Mouse (Mus musculus) MN1 (cell line): Measurements from ENCODE around the gene B230217C12Rik.
"Not testable (repeated sequence)": the region's sequence is repeated elsewhere in the genome, so short reads cannot be mapped to it uniquely, and the experiment has no call there.

ENCODE experiments used
- DNase-seq: peaks from one replicate; pipeline ENCODE4 v3.0.0-alpha.2; 2016; ENCODE audit warnings: low spot score

The B230217C12Rik gene

GRCm38 (mm10) chr11:97825971-97826370, 14.6 kb upstream of the B230217C12Rik start:
- DNase-seq: no peak

- DNase-seq: no peak
Observed at GRCm38 (mm10) chr11:97826414-97826813, 14.2 kb upstream of the B230217C12Rik start.

- no peak for DNase-seq
Observed at GRCm38 (mm10) chr11:97827654-97828053, 12.9 kb upstream of the B230217C12Rik start.

GRCm38 (mm10) chr11:97829365-97829764, 11.2 kb upstream of the B230217C12Rik start:
- no peak for DNase-seq

- DNase-seq: no peak
Observed at GRCm38 (mm10) chr11:97829913-97830476, 10.6 kb upstream of the B230217C12Rik start.

GRCm38 (mm10) chr11:97830501-97830900, 10.1 kb upstream of the B230217C12Rik start:
- no peak for DNase-seq

- no peak for DNase-seq
Observed at GRCm38 (mm10) chr11:97832001-97832400, 8.6 kb upstream of the B230217C12Rik start.

GRCm38 (mm10) chr11:97833352-97833751, 7.2 kb upstream of the B230217C12Rik start:
- DNase-seq: no peak

- DNase-seq: no peak
Observed at GRCm38 (mm10) chr11:97836541-97836940, 4.0 kb upstream of the B230217C12Rik start.

GRCm38 (mm10) chr11:97837051-97837450, 3.5 kb upstream of the B230217C12Rik start:
- not testable (repeated sequence) for DNase-seq

- DNase-seq: no peak
Observed at GRCm38 (mm10) chr11:97837641-97838149, 2.9 kb upstream of the B230217C12Rik start.

- no peak for DNase-seq
Observed at GRCm38 (mm10) chr11:97838779-97839440, 1.7 kb upstream of the B230217C12Rik start.

GRCm38 (mm10) chr11:97839441-97840134, 992 bp upstream of the B230217C12Rik start:
- no peak for DNase-seq

GRCm38 (mm10) chr11:97840135-97840490, 467 bp upstream of the B230217C12Rik start:
- no peak for DNase-seq

GRCm38 (mm10) chr11:97840991-97841661, 546 bp downstream of the B230217C12Rik start:
- peak; percentile 92 for DNase-seq

- DNase-seq: peak; percentile 18
Observed at GRCm38 (mm10) chr11:97842001-97842400, 1.4 kb downstream of the B230217C12Rik start.

GRCm38 (mm10) chr11:97850367-97850766, 9.8 kb downstream of the B230217C12Rik start:
- DNase-seq: no peak

- no peak for DNase-seq
Observed at GRCm38 (mm10) chr11:97851601-97852000, 11.0 kb downstream of the B230217C12Rik start.

GRCm38 (mm10) chr11:97855473-97855872, 14.9 kb downstream of the B230217C12Rik start:
- no peak for DNase-seq

GRCm38 (mm10) chr11:97862148-97862547, 21.6 kb downstream of the B230217C12Rik start:
- no peak for DNase-seq

GRCm38 (mm10) chr11:97865421-97865820, 24.8 kb downstream of the B230217C12Rik start:
- no peak for DNase-seq

- no peak for DNase-seq
Observed at GRCm38 (mm10) chr11:97866091-97866888, 25.7 kb downstream of the B230217C12Rik start.
